ENCODE assay signal across 22 mouse cellular contexts in the genomic region with DNA sequence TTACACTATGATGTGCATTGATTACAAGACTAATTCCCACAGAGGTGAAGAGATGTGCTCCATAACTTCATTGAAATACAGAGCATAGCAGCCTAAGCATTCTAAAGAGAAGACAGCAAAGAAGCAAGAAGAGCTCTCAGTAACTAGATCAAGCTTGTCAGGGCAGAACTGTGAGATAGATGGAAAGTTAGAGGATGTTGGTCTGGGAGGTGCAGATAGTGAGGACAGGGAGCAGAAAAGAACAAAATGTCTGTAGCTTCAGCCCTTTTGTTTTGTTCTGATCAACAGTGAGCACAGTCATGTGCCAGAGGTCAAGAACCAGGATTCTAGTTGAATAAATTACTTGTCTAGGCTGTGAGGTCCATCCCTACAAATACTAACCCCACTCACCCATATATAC.
"Had no signal": no experiment of that assay in that cellular context is flagged by ENCODE, and none has a peak within 500 bp of the region (broad histone marks: within the 10 kb centered on the region; RNA-seq: fewer than 3 reads in every experiment).

No protein-coding gene starts in this region.

- H3K27me3 ChIP-seq: limb, embryonic 13.5 days; megakaryocyte, embryonic 14.5 days; neural tube, embryonic 12.5 days; neural tube, embryonic 15.5 days had no signal

- H3K4me1 ChIP-seq: limb, embryonic 10.5 days; limb, embryonic 13.5 days; neural tube, embryonic 12.5 days; neural tube, embryonic 15.5 days had no signal

- H3K27ac ChIP-seq: kidney, postnatal 0 days; limb, embryonic 10.5 days; limb, embryonic 13.5 days; macrophage; neural tube, embryonic 12.5 days; neural tube, embryonic 15.5 days; stomach, postnatal 0 days had no signal

- DNase-seq: kidney, adult 2 months; kidney, postnatal 36 days; lung, embryonic 14.5 days; midbrain, embryonic 14.5 days; right cerebral cortex, adult 18-20 months; right cerebral cortex, postnatal 14 days; right cerebral cortex, postnatal 4 days; thymus, adult 2 months; thymus, postnatal 14 days; thymus, postnatal 4 days had no signal

- H3K9ac ChIP-seq: limb, embryonic 13.5 days; lung, embryonic 14.5 days; neural tube, embryonic 12.5 days; neural tube, embryonic 15.5 days had no signal

- H3K4me3 ChIP-seq: limb, embryonic 10.5 days; limb, embryonic 13.5 days; megakaryocyte, embryonic 14.5 days; neural tube, embryonic 12.5 days; neural tube, embryonic 15.5 days had no signal

- H3K36me3 ChIP-seq: limb, embryonic 10.5 days; limb, embryonic 13.5 days; neural tube, embryonic 12.5 days; neural tube, embryonic 15.5 days had no signal

- ATAC-seq: inflammation-experienced regulatory T-cells, adult 6 months; intestine, postnatal 0 days; lung, postnatal 0 days had no signal

- H3K9me3 ChIP-seq: limb, embryonic 10.5 days; limb, embryonic 13.5 days; megakaryocyte, embryonic 14.5 days; neural tube, embryonic 12.5 days; neural tube, embryonic 15.5 days had no signal

- H3K4me2 ChIP-seq: limb, embryonic 13.5 days; lung, embryonic 14.5 days; midbrain, embryonic 11.5 days; neural tube, embryonic 12.5 days; neural tube, embryonic 15.5 days had no signal
